Mouse (Mus musculus): ENCODE measurements around the gene Olfr281. TPM values are rescaled to one million over a fixed set of nuclear protein-coding genes. Genes with fewer than 3 reads are reported as not detected.
A peak's percentile ranks its signal among the peaks of the same experiment; 100 is the strongest.
"Not testable (repeated sequence)": the region's sequence is repeated elsewhere in the genome, so short reads cannot be mapped to it uniquely, and the experiment has no call there.

The Olfr281 gene
- polyA plus RNA-seq, 1 experiment: not detected

GRCm38 (mm10) chr15:98420897-98421296, 31.5 kb upstream of the Olfr281 start:
- Histone ChIP-seq H3K36me3 (ENCODE audit: control insufficient read depth, insufficient read depth, low read length) (no peaks in the 10 kb centered on the region), H3K27ac (ENCODE audit: control insufficient read depth, insufficient read depth, low read depth, low read length) (no peak overlapping the region), H3K27me3 (ENCODE audit: control insufficient read depth, insufficient read depth, low read length) (no peaks in the 10 kb centered on the region), H3K4me1 (ENCODE audit: control insufficient read depth, insufficient read depth, low read length) (peaks cover 5% of the 10 kb centered on the region; the same call in 1 of the 2 replicates), H3K4me3 (ENCODE audit: control insufficient read depth, low read depth, low read length) (no peak overlapping the region)
- TF ChIP-seq POLR2A (IDR thresholded peaks at IDR 0.05; ENCODE audit: control insufficient read depth, low read depth, low read length) (no peak), CTCF (IDR thresholded peaks at IDR 0.05; ENCODE audit: control insufficient read depth, insufficient read depth, insufficient replicate concordance, low read depth, low read length) (no peak)

GRCm38 (mm10) chr15:98424326-98424725, 28.1 kb upstream of the Olfr281 start:
- Histone ChIP-seq H3K27ac (ENCODE audit: control insufficient read depth, insufficient read depth, low read depth, low read length) (no peak overlapping the region), H3K4me1 (ENCODE audit: control insufficient read depth, insufficient read depth, low read length) (peaks cover 5% of the 10 kb centered on the region; the same call in 1 of the 2 replicates), H3K27me3 (ENCODE audit: control insufficient read depth, insufficient read depth, low read length) (no peaks in the 10 kb centered on the region), H3K36me3 (ENCODE audit: control insufficient read depth, insufficient read depth, low read length) (no peaks in the 10 kb centered on the region), H3K4me3 (ENCODE audit: control insufficient read depth, low read depth, low read length) (no peak overlapping the region)
- TF ChIP-seq POLR2A (IDR thresholded peaks at IDR 0.05; ENCODE audit: control insufficient read depth, low read depth, low read length): no peak
- TF ChIP-seq CTCF (IDR thresholded peaks at IDR 0.05; ENCODE audit: control insufficient read depth, insufficient read depth, insufficient replicate concordance, low read depth, low read length): no peak

- Histone ChIP-seq H3K4me3 (ENCODE audit: control insufficient read depth, low read depth, low read length) (no peak overlapping the region), H3K27me3 (ENCODE audit: control insufficient read depth, insufficient read depth, low read length) (no peaks in the 10 kb centered on the region), H3K27ac (ENCODE audit: control insufficient read depth, insufficient read depth, low read depth, low read length) (no peak overlapping the region), H3K36me3 (ENCODE audit: control insufficient read depth, insufficient read depth, low read length) (no peaks in the 10 kb centered on the region), H3K4me1 (ENCODE audit: control insufficient read depth, insufficient read depth, low read length) (peaks cover 5% of the 10 kb centered on the region; the same call in 1 of the 2 replicates)
- no peak for TF ChIP-seq CTCF (IDR thresholded peaks at IDR 0.05; ENCODE audit: control insufficient read depth, insufficient read depth, insufficient replicate concordance, low read depth, low read length)
- TF ChIP-seq POLR2A (IDR thresholded peaks at IDR 0.05; ENCODE audit: control insufficient read depth, low read depth, low read length): no peak
Observed at GRCm38 (mm10) chr15:98424753-98425152, 27.6 kb upstream of the Olfr281 start.

- Histone ChIP-seq H3K27me3 (ENCODE audit: control insufficient read depth, insufficient read depth, low read length) (no peaks in the 10 kb centered on the region), H3K36me3 (ENCODE audit: control insufficient read depth, insufficient read depth, low read length) (no peaks in the 10 kb centered on the region), H3K4me3 (ENCODE audit: control insufficient read depth, low read depth, low read length) (no peak overlapping the region), H3K27ac (ENCODE audit: control insufficient read depth, insufficient read depth, low read depth, low read length) (no peak overlapping the region), H3K4me1 (ENCODE audit: control insufficient read depth, insufficient read depth, low read length) (peaks cover 5% of the 10 kb centered on the region; the same call in 1 of the 2 replicates)
- no peak for TF ChIP-seq POLR2A (IDR thresholded peaks at IDR 0.05; ENCODE audit: control insufficient read depth, low read depth, low read length)
- TF ChIP-seq CTCF (IDR thresholded peaks at IDR 0.05; ENCODE audit: control insufficient read depth, insufficient read depth, insufficient replicate concordance, low read depth, low read length): no peak
Observed at GRCm38 (mm10) chr15:98425188-98425587, 27.2 kb upstream of the Olfr281 start.

- H3K27me3 ChIP-seq (ENCODE audit: control insufficient read depth, insufficient read depth, low read length); H3K36me3 ChIP-seq (ENCODE audit: control insufficient read depth, insufficient read depth, low read length); H3K4me1 ChIP-seq (ENCODE audit: control insufficient read depth, insufficient read depth, low read length); H3K4me3 ChIP-seq (ENCODE audit: control insufficient read depth, low read depth, low read length); H3K27ac ChIP-seq (ENCODE audit: control insufficient read depth, insufficient read depth, low read depth, low read length): not testable (repeated sequence)
Observed at GRCm38 (mm10) chr15:98430925-98431324, 21.5 kb upstream of the Olfr281 start, which contains the start of gene Olfr282. TSS of gene Olfr282 (plus strand) at chr15:98431225.

GRCm38 (mm10) chr15:98444561-98444960, 7.8 kb upstream of the Olfr281 start:
- no peaks in the 10 kb centered on the region for H3K36me3 ChIP-seq (ENCODE audit: control insufficient read depth, insufficient read depth, low read length)
- no peak overlapping the region for H3K27ac ChIP-seq (ENCODE audit: control insufficient read depth, insufficient read depth, low read depth, low read length)
- no peak overlapping the region for H3K4me3 ChIP-seq (ENCODE audit: control insufficient read depth, low read depth, low read length)
- H3K4me1 ChIP-seq (ENCODE audit: control insufficient read depth, insufficient read depth, low read length): peaks cover 2% of the 10 kb centered on the region; the same call in 1 of the 2 replicates
- H3K27me3 ChIP-seq (ENCODE audit: control insufficient read depth, insufficient read depth, low read length): no peaks in the 10 kb centered on the region
- TF ChIP-seq CTCF (IDR thresholded peaks at IDR 0.05; ENCODE audit: control insufficient read depth, insufficient read depth, insufficient replicate concordance, low read depth, low read length) (no peak), POLR2A (IDR thresholded peaks at IDR 0.05; ENCODE audit: control insufficient read depth, low read depth, low read length) (no peak)

- peaks cover 2% of the 10 kb centered on the region; the same call in 1 of the 2 replicates for H3K4me1 ChIP-seq (ENCODE audit: control insufficient read depth, insufficient read depth, low read length)
- H3K27me3 ChIP-seq (ENCODE audit: control insufficient read depth, insufficient read depth, low read length): no peaks in the 10 kb centered on the region
- no peak overlapping the region for H3K27ac ChIP-seq (ENCODE audit: control insufficient read depth, insufficient read depth, low read depth, low read length)
- H3K4me3 ChIP-seq (ENCODE audit: control insufficient read depth, low read depth, low read length): peak overlapping the region; percentile 18
- TF ChIP-seq POLR2A (IDR thresholded peaks at IDR 0.05; ENCODE audit: control insufficient read depth, low read depth, low read length) (no peak), CTCF (IDR thresholded peaks at IDR 0.05; ENCODE audit: control insufficient read depth, insufficient read depth, insufficient replicate concordance, low read depth, low read length) (no peak)
- H3K36me3 ChIP-seq (ENCODE audit: control insufficient read depth, insufficient read depth, low read length): no peaks in the 10 kb centered on the region
Observed at GRCm38 (mm10) chr15:98448521-98448920, 3.9 kb upstream of the Olfr281 start.

- Histone ChIP-seq H3K27me3 (ENCODE audit: control insufficient read depth, insufficient read depth, low read length) (no peaks in the 10 kb centered on the region), H3K4me1 (ENCODE audit: control insufficient read depth, insufficient read depth, low read length) (no peaks in the 10 kb centered on the region), H3K4me3 (ENCODE audit: control insufficient read depth, low read depth, low read length) (no peak within 1 kb of the TSS), H3K27ac (ENCODE audit: control insufficient read depth, insufficient read depth, low read depth, low read length) (no peak within 1 kb of the TSS), H3K36me3 (ENCODE audit: control insufficient read depth, insufficient read depth, low read length) (no peaks in the 10 kb centered on the region)
- no peak for TF ChIP-seq POLR2A (IDR thresholded peaks at IDR 0.05; ENCODE audit: control insufficient read depth, low read depth, low read length)
Observed at GRCm38 (mm10) chr15:98469596-98469995, 17.2 kb downstream of the Olfr281 start, which contains the start of gene OR5BS1P. TSS of gene OR5BS1P (plus strand) at chr15:98469896.
